Mouse (Mus musculus): ENCODE measurements around the gene Trpm5. TPM values are rescaled to one million over a fixed set of nuclear protein-coding genes. Genes with fewer than 3 reads are reported as not detected.

Gene Trpm5
- polyA plus RNA-seq, 1 experiment, result not detected

- TF ChIP-seq TAL1 (IDR thresholded peaks at IDR 0.05; ENCODE audit: low read length), result no peak
- TF ChIP-seq GATA1 (IDR thresholded peaks at IDR 0.05; ENCODE audit: low read length), result no peak
- H3K4me1 ChIP-seq (ENCODE audit: control insufficient read depth), result peaks cover 5% of the 10 kb centered on the region
- no peaks in the 10 kb centered on the region; the same call in 1 of the 2 replicates for H3K27me3 ChIP-seq (ENCODE audit: control insufficient read depth)
- no peak overlapping the region for H3K4me3 ChIP-seq (replicated peaks)
- peaks cover 2% of the 10 kb centered on the region for H3K36me3 ChIP-seq (ENCODE audit: control insufficient read depth)
- H3K9me3 ChIP-seq (ENCODE audit: control insufficient read depth, low read length), result no peaks in the 10 kb centered on the region
These were observed 68.9 kb downstream of the Trpm5 start for GRCm38 (mm10) chr7:143025496-143025895.

- Histone ChIP-seq H3K36me3 (ENCODE audit: control insufficient read depth) (peaks cover 7% of the 10 kb centered on the region), H3K9me3 (ENCODE audit: control insufficient read depth, low read length) (no peaks in the 10 kb centered on the region)
- TF ChIP-seq GATA1 (IDR thresholded peaks at IDR 0.05; ENCODE audit: low read length) (no peak), TAL1 (IDR thresholded peaks at IDR 0.05; ENCODE audit: low read length) (no peak)
These were observed 70.1 kb downstream of the Trpm5 start for GRCm38 (mm10) chr7:143024293-143024692.

GRCm38 (mm10) chr7:143023499-143023898 lies 70.9 kb downstream of the Trpm5 start:
- H3K4me3 ChIP-seq (replicated peaks), result no peak overlapping the region
- H3K27me3 ChIP-seq (ENCODE audit: control insufficient read depth), result no peaks in the 10 kb centered on the region; the same call in 1 of the 2 replicates
- TF ChIP-seq TAL1 (IDR thresholded peaks at IDR 0.05; ENCODE audit: low read length) (no peak), GATA1 (IDR thresholded peaks at IDR 0.05; ENCODE audit: low read length) (no peak)
- peaks cover 13% of the 10 kb centered on the region for H3K36me3 ChIP-seq (ENCODE audit: control insufficient read depth)
- H3K4me1 ChIP-seq (ENCODE audit: control insufficient read depth), result peaks cover 6% of the 10 kb centered on the region
- no peaks in the 10 kb centered on the region for H3K9me3 ChIP-seq (ENCODE audit: control insufficient read depth, low read length)

More at GRCm38 (mm10) chr7:143024293-143024692, 70.1 kb downstream of the Trpm5 start:
- Histone ChIP-seq H3K4me1 (ENCODE audit: control insufficient read depth) (peaks cover 5% of the 10 kb centered on the region), H3K27me3 (ENCODE audit: control insufficient read depth) (no peaks in the 10 kb centered on the region; the same call in 1 of the 2 replicates), H3K4me3 (replicated peaks) (no peak overlapping the region)

- H3K9me3 ChIP-seq (ENCODE audit: control insufficient read depth, low read length), result no peaks in the 10 kb centered on the region
- no peak overlapping the region for H3K4me3 ChIP-seq (replicated peaks)
- TF ChIP-seq GATA1 (IDR thresholded peaks at IDR 0.05; ENCODE audit: low read length) (no peak), TAL1 (IDR thresholded peaks at IDR 0.05; ENCODE audit: low read length) (no peak)
- peaks cover 30% of the 10 kb centered on the region for H3K36me3 ChIP-seq (ENCODE audit: control insufficient read depth)
- peaks cover 13% of the 10 kb centered on the region for H3K4me1 ChIP-seq (ENCODE audit: control insufficient read depth)
- H3K27me3 ChIP-seq (ENCODE audit: control insufficient read depth), result no peaks in the 10 kb centered on the region
These were observed 72.9 kb downstream of the Trpm5 start for GRCm38 (mm10) chr7:143021356-143022164.

GRCm38 (mm10) chr7:143020764-143021163 lies 73.7 kb downstream of the Trpm5 start:
- H3K4me1 ChIP-seq (ENCODE audit: control insufficient read depth), result peaks cover 19% of the 10 kb centered on the region
- H3K4me3 ChIP-seq (replicated peaks), result no peak overlapping the region
- no peaks in the 10 kb centered on the region for H3K27me3 ChIP-seq (ENCODE audit: control insufficient read depth)
- no peaks in the 10 kb centered on the region for H3K9me3 ChIP-seq (ENCODE audit: control insufficient read depth, low read length)
- H3K36me3 ChIP-seq (ENCODE audit: control insufficient read depth), result peaks cover 30% of the 10 kb centered on the region
- TF ChIP-seq GATA1 (IDR thresholded peaks at IDR 0.05; ENCODE audit: low read length) (no peak), TAL1 (IDR thresholded peaks at IDR 0.05; ENCODE audit: low read length) (no peak)

GRCm38 (mm10) chr7:143020040-143020439 lies 74.4 kb downstream of the Trpm5 start:
- H3K9me3 ChIP-seq (ENCODE audit: control insufficient read depth, low read length), result no peaks in the 10 kb centered on the region
- peaks cover 30% of the 10 kb centered on the region for H3K36me3 ChIP-seq (ENCODE audit: control insufficient read depth)
- H3K27me3 ChIP-seq (ENCODE audit: control insufficient read depth), result no peaks in the 10 kb centered on the region
- peaks cover 25% of the 10 kb centered on the region for H3K4me1 ChIP-seq (ENCODE audit: control insufficient read depth)
- TF ChIP-seq TAL1 (IDR thresholded peaks at IDR 0.05; ENCODE audit: low read length) (no peak), GATA1 (IDR thresholded peaks at IDR 0.05; ENCODE audit: low read length) (no peak)
- H3K4me3 ChIP-seq (replicated peaks), result no peak overlapping the region

Other genes starting within 250 kb of the Trpm5 start
- not detected in 2 replicates for gene Th, start 163.5 kb downstream of the Trpm5 start, polyA plus RNA-seq (2012)
- gene Ascl2, start 125.4 kb downstream of the Trpm5 start, polyA plus RNA-seq (2012), result 0.05 TPM in 1 of 2 replicates, not detected in the other
- gene Tspan32, start 89.6 kb downstream of the Trpm5 start, polyA plus RNA-seq (2012), result 14.9 and 17.8 TPM in 2 replicates
- gene Cd81, start 41.9 kb downstream of the Trpm5 start, polyA plus RNA-seq (2012), result 5.9 and 6.3 TPM in 2 replicates
- gene Tssc4, start 25.4 kb downstream of the Trpm5 start, polyA plus RNA-seq (2012), result 19.7 and 23.4 TPM in 2 replicates
- gene Kcnq1, start 11.7 kb upstream of the Trpm5 start, polyA plus RNA-seq (2012), result 0.01 TPM in 1 of 2 replicates, not detected in the other